ENCODE assay signal across 8 mouse cellular contexts in the genomic region with DNA sequence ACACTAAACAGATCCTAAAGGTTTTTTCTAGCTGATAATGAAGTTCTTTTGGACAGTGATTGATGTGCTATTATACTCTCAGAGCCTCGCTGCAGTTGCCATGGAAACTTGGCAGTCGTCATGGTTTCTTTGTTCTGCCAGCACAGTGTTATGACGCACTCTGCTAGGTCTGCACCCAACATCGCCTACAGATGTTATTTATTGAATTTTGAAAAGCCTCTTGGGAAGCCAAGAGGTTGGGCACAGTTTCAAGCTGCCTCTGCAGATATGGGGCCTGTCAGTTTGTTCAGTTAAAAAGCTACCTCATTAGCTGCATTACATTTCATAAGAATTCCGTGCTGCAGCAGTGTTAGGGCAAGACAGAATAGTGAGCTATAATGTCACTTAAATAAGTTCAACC.
DNase-seq lines count a peak whose midpoint lies in the region; ATAC-seq and TF ChIP-seq lines count a peak whose summit lies in the region.

No protein-coding gene starts in this region.

- H3K4me2 ChIP-seq in intestine, embryonic 14.5 days (ENCODE audit: low read length): no peak overlapping the region
- no peak overlapping the region for H3K4me2 ChIP-seq in intestine, postnatal 0 days (replicated peaks; ENCODE audit: low read depth)
- no peak overlapping the region for H3K4me2 ChIP-seq in intestine, embryonic 16.5 days (ENCODE audit: low read depth, low read length)
- peak overlapping the region; percentile 33 for H3K4me2 ChIP-seq in midbrain, embryonic 14.5 days (ENCODE audit: low read length)
- H3K4me2 ChIP-seq in stomach, embryonic 16.5 days (ENCODE audit: low read depth, low read length): no peak overlapping the region

- H3K9me3 ChIP-seq in intestine, embryonic 14.5 days (ENCODE audit: control insufficient read depth, low read length): no peaks in the 10 kb centered on the region
- H3K9me3 ChIP-seq in intestine, postnatal 0 days (ENCODE audit: control insufficient read depth): no peaks in the 10 kb centered on the region
- no peaks in the 10 kb centered on the region for H3K9me3 ChIP-seq in intestine, embryonic 16.5 days (ENCODE audit: control insufficient read depth, low read length)
- no peaks in the 10 kb centered on the region for H3K9me3 ChIP-seq in midbrain, embryonic 14.5 days (ENCODE audit: control insufficient read depth, low read length)
- H3K9me3 ChIP-seq in stomach, embryonic 16.5 days (replicated peaks; ENCODE audit: control insufficient read depth, low read length): peaks cover 4% of the 10 kb centered on the region; the same call in 1 of the 2 replicates

- intact Hi-C loops in gastrocnemius, postnatal 36 days (cut with DNase I): no loop called here
- intact Hi-C loops in left cerebral cortex, postnatal 10 days (cut with DNase I): no loop called here

- WGBS in intestine, embryonic 14.5 days: 11% methylated on average over 5 of the region's 5 CpGs
- WGBS in intestine, postnatal 0 days: 30% methylated on average over 5 of the region's 5 CpGs
- WGBS in intestine, embryonic 16.5 days: 22% methylated on average over 5 of the region's 5 CpGs
- WGBS in midbrain, embryonic 14.5 days: under 1% methylated on average over 5 of the region's 5 CpGs
- WGBS in stomach, embryonic 16.5 days: 8% methylated on average over 5 of the region's 5 CpGs

- DNase-seq in intestine, embryonic 14.5 days (ENCODE audit: low spot score): peak; percentile 54
- DNase-seq in embryo, embryonic 9.5 days (ENCODE audit: extremely low spot score): peak; percentile 54
- peak; percentile 40 to 64 for DNase-seq in gastrocnemius, postnatal 36 days
- DNase-seq in left cerebral cortex, postnatal 10 days (ENCODE audit: extremely low spot score in 1 of 2, low spot score in 2 of 2): peak; percentile 80 to 81
- peak; percentile 95 for DNase-seq in midbrain, embryonic 14.5 days

- no peaks in the 10 kb centered on the region for H3K27me3 ChIP-seq in intestine, embryonic 14.5 days (replicated peaks; ENCODE audit: control insufficient read depth, insufficient read depth, low read length)
- no peaks in the 10 kb centered on the region for H3K27me3 ChIP-seq in intestine, postnatal 0 days (replicated peaks; ENCODE audit: control insufficient read depth, insufficient read depth, low read length)
- H3K27me3 ChIP-seq in intestine, embryonic 16.5 days (replicated peaks; ENCODE audit: control insufficient read depth, insufficient read depth, low read length): no peaks in the 10 kb centered on the region
- H3K27me3 ChIP-seq in midbrain, embryonic 14.5 days (ENCODE audit: control insufficient read depth, insufficient read depth, low read length): no peaks in the 10 kb centered on the region
- no peaks in the 10 kb centered on the region for H3K27me3 ChIP-seq in stomach, embryonic 16.5 days (ENCODE audit: control insufficient read depth, insufficient read depth, low read length)

- no peak overlapping the region for H3K9ac ChIP-seq in intestine, embryonic 14.5 days (ENCODE audit: low read length)
- H3K9ac ChIP-seq in intestine, postnatal 0 days (ENCODE audit: low read depth, low read length): no peak overlapping the region
- H3K9ac ChIP-seq in intestine, embryonic 16.5 days (ENCODE audit: low read depth, low read length): no peak overlapping the region
- 0 out of 2 replicates have a peak overlapping the region, but pooled peaks have one; percentile 1 for H3K9ac ChIP-seq in midbrain, embryonic 14.5 days (replicated peaks; ENCODE audit: low read length)
- no peak overlapping the region for H3K9ac ChIP-seq in stomach, embryonic 16.5 days (ENCODE audit: low read length)

- H3K4me1 ChIP-seq in intestine, embryonic 14.5 days (replicated peaks; ENCODE audit: control insufficient read depth, insufficient read depth, low read length): peaks cover 6% of the 10 kb centered on the region
- H3K4me1 ChIP-seq in intestine, postnatal 0 days (replicated peaks; ENCODE audit: control insufficient read depth, insufficient read depth, low read length): no peaks in the 10 kb centered on the region
- H3K4me1 ChIP-seq in intestine, embryonic 16.5 days (ENCODE audit: control insufficient read depth, insufficient read depth, low read length): peaks cover 4% of the 10 kb centered on the region
- peaks cover 27% of the 10 kb centered on the region for H3K4me1 ChIP-seq in midbrain, embryonic 14.5 days (ENCODE audit: control insufficient read depth, insufficient read depth, low read length)
- peaks cover 4% of the 10 kb centered on the region; the same call in 1 of the 2 replicates for H3K4me1 ChIP-seq in stomach, embryonic 16.5 days (ENCODE audit: control insufficient read depth, insufficient read depth, low read length)

- ATAC-seq in intestine, embryonic 14.5 days (replicated peaks; ENCODE audit: low FRiP score, low TSS enrichment, low read depth): 0 out of 2 replicates have a peak, but pooled peaks have one; percentile 47
- no peak for ATAC-seq in intestine, postnatal 0 days
- peak; percentile 58 for ATAC-seq in intestine, embryonic 16.5 days
- ATAC-seq in midbrain, embryonic 14.5 days (ENCODE audit: low FRiP score, low TSS enrichment): peak; percentile 95
- ATAC-seq in stomach, embryonic 16.5 days (ENCODE audit: insufficient read depth, low FRiP score): peak; percentile 91

- TF ChIP-seq CTCF in intestine, postnatal 0 days (IDR thresholded peaks at IDR 0.05; ENCODE audit: low read depth): no peak

- H3K4me3 ChIP-seq in intestine, embryonic 14.5 days (ENCODE audit: low read depth, low read length): no peak overlapping the region
- H3K4me3 ChIP-seq in intestine, postnatal 0 days (ENCODE audit: low read depth, low read length): no peak overlapping the region
- H3K4me3 ChIP-seq in intestine, embryonic 16.5 days (ENCODE audit: low read length): no peak overlapping the region
- no peak overlapping the region for H3K4me3 ChIP-seq in midbrain, embryonic 14.5 days (replicated peaks; ENCODE audit: low read depth, low read length)
- H3K4me3 ChIP-seq in stomach, embryonic 16.5 days (replicated peaks; ENCODE audit: low read length): no peak overlapping the region

- H3K36me3 ChIP-seq in intestine, embryonic 14.5 days (ENCODE audit: control insufficient read depth, insufficient read depth, low read length): no peaks in the 10 kb centered on the region
- no peaks in the 10 kb centered on the region for H3K36me3 ChIP-seq in intestine, postnatal 0 days (ENCODE audit: control insufficient read depth, insufficient read depth)
- H3K36me3 ChIP-seq in intestine, embryonic 16.5 days (ENCODE audit: control insufficient read depth, insufficient read depth, low read length): no peaks in the 10 kb centered on the region
- no peaks in the 10 kb centered on the region for H3K36me3 ChIP-seq in midbrain, embryonic 14.5 days (ENCODE audit: control insufficient read depth, insufficient read depth, low read length)
- no peaks in the 10 kb centered on the region for H3K36me3 ChIP-seq in stomach, embryonic 16.5 days (ENCODE audit: control insufficient read depth, insufficient read depth, low read length)

- H3K27ac ChIP-seq in intestine, embryonic 14.5 days (ENCODE audit: low read depth): no peak overlapping the region
- H3K27ac ChIP-seq in intestine, postnatal 0 days (ENCODE audit: low read depth, low read length): no peak overlapping the region
- H3K27ac ChIP-seq in intestine, embryonic 16.5 days (ENCODE audit: low read length): no peak overlapping the region
- peak overlapping the region; percentile 74 for H3K27ac ChIP-seq in midbrain, embryonic 14.5 days (replicated peaks; ENCODE audit: low read depth, low read length)
- no peak overlapping the region for H3K27ac ChIP-seq in stomach, embryonic 16.5 days (ENCODE audit: low read length)
